Mouse (Mus musculus) liver, embryonic 14.5 days (tissue): Measurements from ENCODE around the gene Fbxl12. TPM values are rescaled to one million over a fixed set of nuclear protein-coding genes. Genes with fewer than 3 reads are reported as not detected.
"Not testable (repeated sequence)": the region's sequence is repeated elsewhere in the genome, so short reads cannot be mapped to it uniquely, and the experiment has no call there.

Experiments
- ATAC-seq: fragments of 200-750 bp; cut with Nextera tagmentation; 2 replicates; pipeline ENCODE4 v1.8.0; 2017; ENCODE audit warnings: moderate number of reproducible peaks, mild to moderate bottlenecking, moderate library complexity; ENCODE audit not compliant: insufficient read depth
- DNase-seq, 3 experiments: peaks; one replicate each; pipeline ENCODE4 v3.0.0-alpha.2; 2012 to 2013; ENCODE audit warnings: low read depth in 3 of 3, low spot score in 3 of 3
- H3K27ac ChIP-seq: fragments of 300-500 bp; sonication (generic); 2 replicates; pipeline ENCODE4 v1.5.1; 2014; ENCODE audit warnings: moderate library complexity, mild to moderate bottlenecking, control low read depth, inconsistent platforms
- H3K27me3 ChIP-seq: fragments of 300-500 bp; sonication (generic); 2 replicates; pipeline ENCODE4 v1.6.1; 2014; ENCODE audit warnings: mild to moderate bottlenecking, low read length, moderate library complexity; ENCODE audit not compliant: control insufficient read depth, insufficient read depth
- H3K36me3 ChIP-seq: fragments of 300-500 bp; sonication (generic); replicated peaks from 2 replicates; pipeline ENCODE4 v1.6.1; 2014; ENCODE audit warnings: low read depth; ENCODE audit not compliant: control insufficient read depth, insufficient read depth
- H3K4me1 ChIP-seq, 2 experiments: fragments of 200-500 bp in 1 of 2; fragments of 300-500 bp in 1 of 2; sonication (generic) in 1 of 2; replicated peaks; 2 replicates each; pipeline ENCODE4 v1.6.1; 2012 to 2014; ENCODE audit warnings: antibody characterized with exemption in 1 of 2, inconsistent platforms in 1 of 2, low read length in 1 of 2; ENCODE audit not compliant: control insufficient read depth in 2 of 2, insufficient read depth in 2 of 2
- H3K4me2 ChIP-seq: fragments of 300-500 bp; sonication (generic); 2 replicates; pipeline ENCODE4 v1.6.1; 2014; ENCODE audit warnings: low read depth, mild to moderate bottlenecking, control low read depth, moderate library complexity
- H3K4me3 ChIP-seq, 2 experiments: fragments of 200-500 bp in 1 of 2; fragments of 300-500 bp in 1 of 2; sonication (generic) in 1 of 2; 2 replicates each; pipeline ENCODE4 v1.5.1; 2012 to 2014; ENCODE audit warnings: low read depth in 2 of 2, low read length in 2 of 2, mild to moderate bottlenecking in 2 of 2, control low read depth in 1 of 2, inconsistent platforms in 1 of 2, moderate library complexity in 1 of 2; ENCODE audit not compliant: insufficient read depth in 1 of 2
- H3K9ac ChIP-seq: fragments of 300-500 bp; sonication (generic); replicated peaks from 2 replicates; pipeline ENCODE4 v1.6.1; 2014; ENCODE audit warnings: mild to moderate bottlenecking, control low read depth, moderate library complexity
- H3K9me3 ChIP-seq: fragments of 300-500 bp; sonication (generic); 2 replicates; pipeline ENCODE4 v1.6.1; 2016; ENCODE audit warnings: low read length, mixed read lengths; ENCODE audit not compliant: control insufficient read depth
- CTCF ChIP-seq: IDR thresholded peaks from 2 replicates; pipeline ENCODE4 v1.5.1; 2016; ENCODE audit warnings: antibody characterized with exemption, low read depth, control low read depth
- EP300 ChIP-seq: IDR thresholded peaks from 2 replicates; pipeline ENCODE4 v1.6.1; 2016; ENCODE audit warnings: antibody characterized with exemption, low read depth
- WGBS: fragments of 180-500 bp; shearing (Covaris S2); extraction: QIAGEN DNeasy Blood & Tissue Kit; methylation state at CpG from one replicate; pipeline ENCODE4 v1.1.7; 2014; ENCODE audit not compliant: insufficient replicate concordance; 5-methylcytosine and 5-hydroxymethylcytosine counted together
- polyA plus RNA-seq, 2 experiments: library from polyadenylated mRNA; depleted of rRNA in 1 of 2; stranded (reverse) in 1 of 2; unstranded in 1 of 2; fragments of >200 nt; fragmentation: Nextera tagmentation in 1 of 2; extraction: Ambion mirVana in 1 of 2; gene quantifications; 2 replicates each; pipeline versions ENCODE4 v1.2.1 to v1.2.3; 2012 to 2014

The Fbxl12 gene
- 7.0 TPM in 2 replicates for polyA plus RNA-seq (2012; rRNA removed)
- polyA plus RNA-seq (2014; fragmentation: Nextera tagmentation; extraction: Ambion mirVana): 2.3 and 2.6 TPM in 2 replicates

DNA sequence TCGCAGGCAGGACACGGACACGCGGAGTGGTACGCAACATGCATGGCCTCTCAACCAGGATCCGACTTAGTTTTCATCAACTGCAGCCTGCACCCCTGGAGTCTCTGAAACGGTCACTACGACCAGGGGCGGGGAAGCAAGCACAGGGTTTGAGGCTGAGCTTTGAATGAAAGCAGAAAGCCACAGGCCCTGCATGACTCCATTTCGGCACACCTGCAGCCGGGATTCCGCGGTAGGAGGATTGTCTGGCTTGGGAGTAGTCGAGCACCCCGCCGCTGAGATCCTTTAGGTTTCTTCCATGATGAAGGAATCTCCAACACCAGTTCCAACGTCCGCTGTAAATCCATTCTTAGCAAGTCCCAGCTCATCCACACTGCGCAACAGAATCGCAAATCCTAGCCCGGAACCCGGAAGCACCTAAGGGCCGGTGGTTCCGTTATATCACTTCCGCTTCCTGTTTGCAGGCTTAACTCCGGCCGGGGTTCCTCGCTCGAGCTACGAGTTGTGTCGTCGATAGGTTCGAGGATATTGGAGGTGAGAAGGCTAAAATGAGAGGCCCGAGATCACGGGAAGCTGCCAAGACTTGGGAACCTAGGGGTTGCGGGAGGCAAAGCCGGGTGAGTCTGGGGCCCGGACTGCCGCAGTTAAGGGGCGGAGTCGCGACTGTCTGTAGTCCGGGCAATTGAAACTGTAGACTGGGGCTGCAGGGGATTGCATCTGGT is at the start of gene Fbxl12:
Gene Fbxl12 (minus strand): TSS at position 408 of the 722 bp plus-strand sequence.
- Histone ChIP-seq H3K36me3 (peaks cover 4% of the 10 kb centered on the region; the same call in 1 of the 2 replicates), H3K27ac (peak within 1 kb of the TSS; percentile 74), H3K9me3 (no peaks in the 10 kb centered on the region), H3K4me1 (peaks cover 2 to 24% of the 10 kb centered on the region in 2 experiments; a peak in 2 of 4 replicates), H3K9ac (peak within 1 kb of the TSS; percentile 93), H3K4me2 (peak within 1 kb of the TSS; percentile 98), H3K4me3 (peak within 1 kb of the TSS; percentile 94 to 97), H3K27me3 (no peaks in the 10 kb centered on the region)
- ATAC-seq: peak; percentile 55
- TF ChIP-seq CTCF (no peak), EP300 (no peak)
- under 1% methylated on average over 43 of the region's 43 CpGs for WGBS
- peak in 2 of 3 experiments; percentile 64 to 76 for DNase-seq

- Histone ChIP-seq H3K36me3 (no peaks in the 10 kb centered on the region), H3K4me2 (no peak overlapping the region), H3K27ac (no peak overlapping the region), H3K9me3 (no peaks in the 10 kb centered on the region), H3K4me1 (no peaks in the 10 kb centered on the region), H3K27me3 (peaks cover 18% of the 10 kb centered on the region), H3K4me3 (no peak overlapping the region), H3K9ac (no peak overlapping the region)
- WGBS: 72% methylated on average over 3 of the region's 3 CpGs
- no peak for TF ChIP-seq CTCF
- no peak for DNase-seq
- no peak for ATAC-seq
Measured at GRCm38 (mm10) chr9:20692863-20693262, 48.3 kb upstream of the Fbxl12 start.

GRCm38 (mm10) chr9:20690449-20690848 is 45.9 kb upstream of the Fbxl12 start:
- H3K9me3 ChIP-seq, DNase-seq, H3K4me3 ChIP-seq, H3K36me3 ChIP-seq, ATAC-seq, H3K4me2 ChIP-seq, H3K27ac ChIP-seq, H3K9ac ChIP-seq, H3K4me1 ChIP-seq: not testable (repeated sequence)
- 70% methylated on average over 2 of the region's 2 CpGs for WGBS
- H3K27me3 ChIP-seq: peaks cover 16% of the 10 kb centered on the region

DNA sequence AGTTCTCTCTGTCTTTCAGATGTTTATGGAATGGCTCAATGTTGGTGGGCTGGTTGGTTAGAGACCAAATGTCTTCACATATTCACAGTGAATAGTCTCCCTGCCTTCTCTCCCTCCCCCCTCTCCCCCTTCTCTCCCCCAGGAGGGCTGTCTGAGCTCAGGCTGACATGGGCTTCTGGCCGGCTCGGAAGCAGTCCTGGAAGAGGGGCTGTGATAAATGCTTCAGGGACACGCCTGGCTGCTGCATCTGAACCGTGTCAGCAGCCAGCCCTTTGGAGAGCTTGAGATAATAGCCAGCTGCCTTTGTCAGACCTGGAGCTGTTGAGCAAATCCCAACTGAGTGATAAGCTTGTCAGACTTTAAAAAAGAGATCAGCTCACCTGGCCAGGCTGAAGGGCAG is 45.3 kb upstream of the Fbxl12 start:
- Histone ChIP-seq H3K36me3 (no peaks in the 10 kb centered on the region), H3K9ac (no peak overlapping the region), H3K4me1 (no peaks in the 10 kb centered on the region), H3K4me2 (no peak overlapping the region), H3K4me3 (no peak overlapping the region), H3K9me3 (no peaks in the 10 kb centered on the region), H3K27me3 (peaks cover 12% of the 10 kb centered on the region), H3K27ac (no peak overlapping the region)
- WGBS: 5% methylated on average over 4 of the region's 4 CpGs
- ATAC-seq: no peak
- TF ChIP-seq EP300 (no peak), CTCF (no peak)
- DNase-seq: no peak

GRCm38 (mm10) chr9:20689403-20689802 is 44.8 kb upstream of the Fbxl12 start:
- Histone ChIP-seq H3K27me3 (peaks cover 7% of the 10 kb centered on the region), H3K9me3 (no peaks in the 10 kb centered on the region), H3K4me1 (no peaks in the 10 kb centered on the region), H3K27ac (no peak overlapping the region), H3K4me3 (no peak overlapping the region), H3K4me2 (no peak overlapping the region), H3K36me3 (no peaks in the 10 kb centered on the region), H3K9ac (no peak overlapping the region)
- DNase-seq (no peak), ATAC-seq (no peak)
- WGBS: 0% methylated on average over 1 of the region's 1 CpGs
- TF ChIP-seq CTCF: no peak
- no peak for TF ChIP-seq EP300
